Mouse (Mus musculus) Patski (cell line): ENCODE results near the gene Synrg. TPM values are rescaled to one million over a fixed set of nuclear protein-coding genes. Genes with fewer than 3 reads are reported as not detected.

Experiments
- ATAC-seq: fragments of 100-300 bp; one replicate; pipeline ENCODE4 v1.8.0; 2021
- CTCF ChIA-PET: fragments of 350-600 bp; sonication (Branson Sonifier 250); formaldehyde crosslinking; loops from one replicate; lab custom pipeline; 2022; ENCODE audit warnings: inconsistent platforms; lab: Charles Lee
- POLR2A ChIA-PET: fragments of 350-600 bp; sonication (Branson Sonifier 250); formaldehyde crosslinking; loops from one replicate; lab custom pipeline; 2022; ENCODE audit warnings: antibody characterized with exemption, inconsistent platforms; lab: Charles Lee
- DNase-seq: peaks from one replicate; pipeline ENCODE4 v3.0.0-alpha.2; 2011; ENCODE audit warnings: low read depth, low spot score
- H3K27me3 ChIP-seq: fragments of 371-371 bp; one replicate; pipeline ENCODE4 v1.5.1; 2021
- CTCF ChIP-seq: fragments of 100-300 bp; IDR thresholded peaks from one replicate; pipeline ENCODE4 v1.5.1; 2021
- in situ Hi-C: fragments of 300-500 bp; cut with MboI; formaldehyde crosslinking; loops from 3 replicates; pipeline ENCODE4 v1.11.1; 2018; ENCODE audit warnings: low pct_unique_long_range_greater_than_20kb, mixed read lengths
- polyA plus RNA-seq: library from polyadenylated mRNA; unstranded; gene quantifications from one replicate; pipeline ENCODE4 v1.2.3, GENCODE M21; 2021

The Synrg gene
- polyA plus RNA-seq, 1 experiment from 2014 or later = 34.3 TPM

DNA sequence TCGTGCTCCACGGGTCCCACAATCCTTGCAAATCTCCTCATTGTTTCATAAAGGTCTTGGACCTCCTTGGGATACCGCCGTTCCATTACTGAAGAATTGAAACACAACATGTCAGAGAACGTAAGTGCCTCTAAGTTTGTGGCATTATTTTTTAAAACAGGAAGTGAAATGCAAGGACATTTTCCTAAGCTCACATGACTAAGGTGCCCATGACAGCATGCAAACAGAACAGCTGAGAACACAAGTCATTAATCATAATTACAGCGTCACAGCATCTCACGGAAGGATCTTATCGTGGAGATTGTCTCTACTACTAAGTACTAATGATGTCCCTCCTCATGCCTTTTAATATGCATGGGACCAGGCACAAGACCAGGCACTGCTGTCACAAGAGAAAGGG is 126.3 kb downstream of the Synrg start:
- no peaks in the 10 kb centered on the region for H3K27me3 ChIP-seq
- ATAC-seq (no peak), DNase-seq (no peak)
- TF ChIP-seq CTCF = no peak
- in situ Hi-C loops = no loop called here
- CTCF ChIA-PET = no interaction called here
- POLR2A ChIA-PET = no interaction called here

Other genes with a start within 250 kb of the Synrg start
- not detected for gene Wfdc21, start 217.5 kb upstream of the Synrg start, polyA plus RNA-seq
- gene Heatr6, start 210.7 kb upstream of the Synrg start, polyA plus RNA-seq = 17.6 TPM
- 167 TPM for gene Hnf1b, start 114.4 kb upstream of the Synrg start, polyA plus RNA-seq
- 43.0 TPM for gene Ddx52, start 22.4 kb upstream of the Synrg start, polyA plus RNA-seq
- 34.8 TPM for gene Dusp14, start 104.8 kb downstream of the Synrg start, polyA plus RNA-seq
- 22.9 TPM for gene Tada2a, start 165.2 kb downstream of the Synrg start, polyA plus RNA-seq
- 29.4 TPM for gene Acaca, start 165.2 kb downstream of the Synrg start, polyA plus RNA-seq
- not detected for gene Gm11437, start 203.0 kb downstream of the Synrg start, polyA plus RNA-seq